Mouse (Mus musculus) left cerebral cortex, adult 6 months (tissue): ENCODE results near the gene Ilvbl. TPM values are rescaled to one million over a fixed set of nuclear protein-coding genes. Genes with fewer than 3 reads are reported as not detected.

Experiments
- long read RNA-seq, 2 experiments: library from polyadenylated mRNA; unstranded; transcript quantifications; one replicate each; pipeline ENCODE4 v2.0.0; 2019 to 2020
- polyA plus RNA-seq: library from polyadenylated mRNA; unstranded; fragments of <200 nt; fragmentation: Nextera tagmentation; gene quantifications from 2 replicates; pipeline ENCODE4 v1.2.3, GENCODE M21; 2021

Gene Ilvbl
- polyA plus RNA-seq = 27.2 and 37.1 TPM in 2 replicates
- long read RNA-seq, experiment 1, transcript Ilvbl-201 (16 exons, 2,329 nt) = minor isoform, 14 of 276 reads
- long read RNA-seq, experiment 1, transcript Ilvbl-209 (15 exons, 2,233 nt) = major isoform, 123 of 276 reads
- long read RNA-seq, experiment 1, transcript Ilvbl-203 (14 exons, 2,331 nt) = minor isoform, 13 of 276 reads
- long read RNA-seq, experiment 1, partial matches to known transcripts = 27 of 276 reads
- long read RNA-seq, experiment 1, other reads (novel, unspliced or antisense) = 93 of 276 reads
- long read RNA-seq, experiment 2, transcript Ilvbl-209 (15 exons, 2,233 nt) = major isoform, 30 of 57 reads
- long read RNA-seq, experiment 2, partial matches to known transcripts = 9 of 57 reads
- long read RNA-seq, experiment 2, other reads (novel, unspliced or antisense) = 14 of 57 reads

GRCm38 (mm10) chr10:78574250-78575104 is at the start of gene Ilvbl:
Gene Ilvbl, plus strand, starts transcription at chr10:78574346.

GRCm38 (mm10) chr10:78591406-78592328 is 17.5 kb downstream of the Ilvbl start, which contains the start of gene Syde1:
Gene Syde1, minus strand, starts transcription at chr10:78591964.

DNA sequence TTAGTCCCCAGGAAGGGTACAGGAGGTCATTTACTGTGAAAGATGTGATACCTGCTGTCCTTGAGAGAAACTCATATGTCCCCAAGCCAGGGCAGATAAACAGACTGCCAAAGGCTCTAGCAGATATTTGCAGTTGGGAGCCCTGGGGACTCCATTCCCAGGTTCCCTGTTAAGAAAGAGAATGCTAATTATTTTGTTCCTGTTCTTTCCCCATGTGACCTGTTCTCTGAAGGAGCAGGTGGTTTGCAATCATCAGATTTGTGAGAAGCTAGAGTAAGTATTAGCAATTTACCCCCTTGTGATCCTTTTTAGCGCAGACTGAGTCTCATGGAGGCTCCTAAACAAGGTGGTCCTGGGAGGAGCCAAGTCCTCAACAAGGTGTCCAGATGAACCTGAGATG is 43.8 kb downstream of the Ilvbl start, which contains the start of gene Olfr1357:
TSS of gene Olfr1357 (minus strand) at position 101 of the 400 bp plus-strand sequence.

Other genes starting within 250 kb of the Ilvbl start
- 26.7 and 68.7 TPM in 2 replicates for gene Agpat3, start 221.9 kb upstream of the Ilvbl start, polyA plus RNA-seq
- 300 and 334 TPM in 2 replicates for gene Rrp1, start 161.3 kb upstream of the Ilvbl start, polyA plus RNA-seq
- 131 and 134 TPM in 2 replicates for gene Cstb, start 148.7 kb upstream of the Ilvbl start, polyA plus RNA-seq
- 40.1 and 44.0 TPM in 2 replicates for gene Pdxk, start 109.4 kb upstream of the Ilvbl start, polyA plus RNA-seq
- gene Olfr1358, start 56.9 kb upstream of the Ilvbl start, polyA plus RNA-seq = not detected in 2 replicates
- gene Syde1, start 17.6 kb downstream of the Ilvbl start, polyA plus RNA-seq = 1.9 and 3.3 TPM in 2 replicates
- gene Olfr1357, start 43.7 kb downstream of the Ilvbl start, polyA plus RNA-seq = not detected in 2 replicates
- gene Casp14, start 143.9 kb downstream of the Ilvbl start, polyA plus RNA-seq = not detected in 2 replicates
- gene Ccdc105, start 178.7 kb downstream of the Ilvbl start, polyA plus RNA-seq = 0.11 and 0.13 TPM in 2 replicates
- 2.0 and 3.3 TPM in 2 replicates for gene Slc1a6, start 206.2 kb downstream of the Ilvbl start, polyA plus RNA-seq